Mouse (Mus musculus) cerebellum, postnatal 36 days (tissue): ENCODE data around the gene Blm.
A peak's percentile ranks its signal among the peaks of the same experiment; 100 is the strongest.

Source experiments
- DNase-seq, 2 experiments: peaks; one replicate each; pipeline ENCODE4 v3.0.0; 2021 to 2022; ENCODE audit warnings: mixed read lengths in 2 of 2

The Blm gene

DNA sequence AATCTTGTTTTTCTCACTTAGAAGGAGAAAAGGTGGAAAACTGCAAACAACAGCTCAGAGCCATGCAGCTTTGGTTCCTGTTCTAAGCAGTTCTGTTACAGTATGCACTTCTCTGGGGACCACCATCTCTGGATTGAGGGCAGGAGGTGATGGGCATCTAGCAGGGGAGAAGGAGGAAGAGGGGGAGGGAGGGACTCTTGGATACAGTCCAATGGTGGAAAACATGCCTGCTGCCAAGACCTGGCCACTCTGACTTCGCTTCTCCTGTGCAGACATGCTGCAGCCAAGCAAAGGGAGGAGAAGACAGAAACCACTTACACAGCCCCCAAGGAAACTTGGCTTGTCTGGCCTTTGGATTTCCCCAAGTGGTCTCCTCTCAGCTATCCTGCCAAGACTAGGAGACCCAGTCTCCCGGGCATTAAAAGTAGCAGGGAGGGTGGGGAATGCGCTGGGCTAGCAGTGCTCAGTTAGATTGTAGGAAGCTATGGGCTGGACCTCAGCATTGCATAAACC is 77.0 kb downstream of the Blm start:
- no peak for DNase-seq

- DNase-seq, result no peak
Measured at GRCm38 (mm10) chr7:80457241-80457640, 77.7 kb downstream of the Blm start.

DNA sequence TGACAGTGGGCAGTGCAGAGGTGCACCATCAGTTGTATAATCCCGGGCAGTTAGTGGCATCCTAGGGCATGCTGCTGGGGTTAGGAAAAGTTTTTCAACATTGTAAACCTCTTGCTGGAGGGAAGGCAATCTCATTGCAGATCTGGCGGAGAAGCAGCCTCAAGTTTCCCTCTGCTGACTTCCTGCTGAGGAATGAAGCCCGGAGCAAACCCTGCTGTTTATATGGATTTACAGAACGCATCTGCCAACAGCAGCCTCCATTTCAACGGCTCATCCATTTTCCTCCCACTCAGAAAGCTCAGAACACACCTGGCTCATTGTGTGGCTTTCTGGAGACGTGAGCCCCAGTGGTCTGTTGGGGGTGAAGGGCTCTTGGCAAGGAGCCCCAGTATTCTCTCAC is 78.6 kb downstream of the Blm start:
- DNase-seq, result no peak

DNA sequence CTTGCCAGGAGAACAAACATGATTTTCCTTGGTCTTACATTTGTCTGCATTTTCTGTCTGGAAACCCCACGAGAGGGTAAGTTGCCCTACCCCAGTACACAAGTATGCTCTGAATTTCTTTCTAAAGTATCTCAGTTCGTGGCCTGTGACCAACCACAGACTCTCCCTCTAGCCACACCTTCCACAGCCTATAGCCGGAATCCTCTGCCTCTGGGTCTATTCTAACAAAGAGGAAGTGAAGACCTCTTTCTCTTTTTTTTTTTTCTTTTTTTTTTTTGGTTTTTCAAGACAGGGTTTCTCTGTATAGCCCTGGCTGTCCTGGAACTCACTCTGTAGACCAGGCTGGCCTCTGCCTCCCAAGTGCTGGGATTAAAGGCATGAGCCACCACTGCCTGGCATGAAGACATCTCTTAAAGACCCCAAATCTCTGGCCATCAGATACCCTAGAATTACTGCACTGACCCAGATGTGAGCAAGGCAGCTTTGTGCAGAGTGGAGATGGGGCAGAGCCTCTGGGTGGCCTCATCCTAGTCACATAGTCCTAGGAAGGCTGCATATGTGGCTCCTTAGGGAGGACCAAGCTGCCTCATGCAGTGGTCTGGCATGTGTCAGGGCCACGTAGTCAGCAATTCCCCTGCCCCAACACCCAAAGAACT is 79.3 kb downstream of the Blm start:
- DNase-seq, result no peak

- no peak for DNase-seq
Measured at GRCm38 (mm10) chr7:80454786-80455185, 80.1 kb downstream of the Blm start.

DNA sequence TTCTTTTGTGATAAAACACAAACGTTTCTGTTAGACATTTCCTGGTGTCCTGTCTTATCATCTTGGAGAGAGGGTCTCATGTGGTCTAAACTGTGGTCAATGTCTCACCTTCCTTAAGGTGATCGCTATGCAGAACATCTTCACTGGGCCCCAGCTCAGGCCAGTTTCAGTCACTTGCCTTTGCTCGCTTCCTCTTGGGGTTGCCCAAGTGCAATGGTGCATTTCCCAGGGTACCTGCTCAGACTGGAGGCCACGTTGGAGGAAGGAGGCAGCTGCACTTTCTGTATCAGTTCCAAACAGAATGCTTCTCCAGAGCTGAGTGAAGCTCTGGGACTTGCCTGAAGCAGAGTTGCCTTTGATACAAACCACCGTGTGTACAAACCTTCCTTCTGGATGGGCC is 80.9 kb downstream of the Blm start:
- DNase-seq, result no peak

DNA sequence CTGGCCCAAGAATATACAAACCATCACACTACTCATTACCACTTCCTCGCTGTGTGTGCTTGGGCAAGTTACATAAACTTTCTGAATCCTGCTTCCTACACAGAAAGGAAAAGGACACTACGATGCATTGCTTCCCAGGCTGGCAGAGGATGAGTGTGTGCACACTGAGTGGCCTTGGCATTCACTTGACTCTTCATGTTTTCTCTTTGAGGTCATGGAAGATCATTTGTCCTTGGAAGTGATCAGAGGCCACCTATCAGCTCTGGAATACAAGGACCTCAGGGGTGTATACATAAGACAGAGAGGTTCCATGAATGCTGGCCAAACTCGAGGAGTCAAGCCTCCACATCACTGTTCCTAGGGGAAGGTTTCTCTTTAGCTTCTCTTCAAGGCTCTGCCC is 81.8 kb downstream of the Blm start:
- DNase-seq, result no peak

DNA sequence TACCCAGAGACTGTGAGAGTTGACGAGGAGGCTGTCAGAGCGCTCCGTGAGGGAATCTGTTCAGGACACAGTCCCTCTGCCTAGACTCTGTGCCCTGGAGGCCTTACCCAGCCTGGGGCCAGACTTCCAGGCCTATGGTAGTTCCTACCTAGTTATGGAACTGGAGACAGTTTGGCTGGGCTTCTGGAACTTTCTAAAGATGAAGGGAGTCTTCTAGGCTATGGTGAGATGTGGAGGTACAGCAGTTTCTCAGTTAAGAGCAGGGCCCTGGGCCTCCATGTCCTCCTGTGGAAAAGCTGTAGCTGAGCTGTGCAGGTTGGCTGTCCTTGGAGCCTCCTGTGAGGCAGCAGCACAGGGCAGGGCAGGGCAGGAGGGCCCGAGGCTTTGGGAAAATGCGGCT is 82.7 kb downstream of the Blm start:
- no peak for DNase-seq

DNA sequence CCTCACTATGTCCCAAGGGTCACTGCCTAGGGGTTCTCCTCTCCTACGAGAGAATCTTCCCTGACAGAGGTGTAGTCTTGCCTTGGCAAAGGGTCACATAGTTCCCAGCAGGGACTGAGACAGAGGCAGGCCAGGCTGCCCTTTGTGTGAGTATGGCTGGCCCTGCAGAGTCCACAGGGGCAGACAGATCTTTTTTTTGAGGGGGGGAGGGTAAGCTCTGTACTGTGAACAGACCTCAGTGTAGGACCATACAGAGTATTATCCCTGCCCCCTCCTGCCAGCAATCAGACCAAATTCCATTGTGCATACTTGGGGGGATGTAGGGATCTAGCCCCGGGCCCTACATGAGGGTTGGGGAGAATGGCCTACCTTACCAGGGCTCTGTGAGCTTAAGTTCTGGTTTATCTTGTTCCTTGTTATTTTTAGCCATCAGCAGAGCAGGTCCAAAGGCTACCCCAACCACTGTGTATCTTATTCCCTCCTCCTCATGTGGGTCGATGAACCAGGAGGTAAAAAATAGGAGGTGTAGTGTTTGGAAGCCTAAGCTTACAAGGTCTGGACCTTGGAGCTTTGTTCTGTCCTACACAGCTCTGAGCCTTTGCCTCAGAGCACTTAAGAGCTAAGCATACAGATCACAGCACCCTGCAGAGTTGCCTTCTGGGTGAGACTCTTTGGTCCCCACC is 83.2 kb downstream of the Blm start:
- DNase-seq, result no peak

DNA sequence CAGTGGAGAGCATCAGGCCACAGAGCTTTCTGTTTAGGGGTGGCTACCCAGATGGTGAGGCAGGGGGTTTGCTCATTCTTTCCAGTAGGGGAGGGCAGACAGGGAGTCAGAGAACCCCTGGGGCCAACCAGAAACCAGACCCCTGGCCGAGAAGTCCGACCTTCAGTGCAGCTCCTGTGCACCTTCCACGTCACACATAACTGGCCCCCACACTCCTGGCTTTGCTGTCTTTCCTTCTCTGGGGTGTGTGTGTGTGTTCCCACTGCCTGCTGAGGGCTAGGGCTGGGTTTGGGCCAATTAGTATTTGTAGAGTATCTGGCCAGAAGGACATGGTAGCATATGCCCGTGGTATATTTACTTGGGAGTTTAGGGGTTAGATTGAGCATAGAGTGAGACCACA is 84.6 kb downstream of the Blm start:
- no peak for DNase-seq

GRCm38 (mm10) chr7:80449620-80450091 is 85.3 kb downstream of the Blm start:
- no peak for DNase-seq

DNA sequence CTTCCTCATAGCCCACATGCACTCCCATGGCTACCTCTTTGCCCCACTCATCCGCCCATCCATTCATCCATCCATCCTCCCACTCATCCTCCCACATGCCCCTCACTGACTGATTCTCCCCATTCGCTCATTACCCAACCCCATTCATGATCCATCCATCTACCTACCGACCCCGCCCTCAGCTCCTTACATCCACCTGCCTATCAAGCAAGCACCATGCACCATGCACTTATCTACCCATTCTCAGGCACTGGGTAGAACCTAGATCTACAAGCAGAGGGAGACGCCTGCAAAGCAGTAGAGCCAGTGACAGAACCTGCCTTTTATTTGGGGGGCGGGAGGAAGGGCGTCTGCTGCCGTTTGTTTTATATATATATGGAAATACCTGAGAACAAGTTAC is 87.6 kb downstream of the Blm start:
- no peak for DNase-seq

DNA sequence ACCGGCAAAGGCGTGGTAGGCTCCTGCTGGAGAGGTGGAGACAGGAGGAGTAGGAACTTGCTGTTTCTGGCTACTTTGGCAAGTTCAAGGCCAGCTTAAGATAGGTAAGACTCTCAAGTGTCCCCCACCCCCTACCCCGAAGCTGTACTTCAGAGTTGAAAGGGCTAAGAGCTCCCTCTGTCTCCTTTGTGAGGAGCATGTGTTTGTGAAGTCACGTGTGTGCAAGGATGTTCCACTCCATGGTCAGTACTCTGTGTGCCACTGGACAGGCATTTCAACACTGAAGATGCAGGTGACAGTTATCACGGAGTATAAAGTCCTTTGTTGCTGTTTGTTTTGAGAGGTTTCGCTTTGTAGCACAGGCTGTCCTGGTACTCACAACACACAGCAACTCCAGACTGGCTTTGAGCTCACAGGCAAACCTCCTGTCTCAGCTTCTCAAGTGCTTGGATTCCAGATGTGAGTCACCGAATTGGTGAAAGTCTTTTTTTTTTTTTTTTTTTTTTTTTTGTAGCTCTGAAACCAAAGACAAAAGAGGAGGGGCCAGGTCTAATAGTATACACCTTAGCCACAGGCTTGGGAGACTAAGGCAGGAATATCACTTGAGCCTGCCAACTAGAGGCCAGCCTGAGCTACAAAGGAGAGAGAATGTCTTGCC is 88.6 kb downstream of the Blm start:
- DNase-seq, result no peak

- DNase-seq, result no peak
Measured at GRCm38 (mm10) chr7:80445492-80445891, 89.4 kb downstream of the Blm start.

- peak in 1 of 2 experiments; percentile 14 for DNase-seq
Measured at GRCm38 (mm10) chr7:80444401-80445249, 90.3 kb downstream of the Blm start.

- DNase-seq, result no peak
Measured at GRCm38 (mm10) chr7:80443124-80443523, 91.8 kb downstream of the Blm start.

GRCm38 (mm10) chr7:80441986-80442904 is 92.7 kb downstream of the Blm start:
- DNase-seq, result no peak

GRCm38 (mm10) chr7:80440685-80441084 is 94.2 kb downstream of the Blm start:
- DNase-seq, result no peak

- no peak for DNase-seq
Measured at GRCm38 (mm10) chr7:80439789-80440488, 95.0 kb downstream of the Blm start.

DNA sequence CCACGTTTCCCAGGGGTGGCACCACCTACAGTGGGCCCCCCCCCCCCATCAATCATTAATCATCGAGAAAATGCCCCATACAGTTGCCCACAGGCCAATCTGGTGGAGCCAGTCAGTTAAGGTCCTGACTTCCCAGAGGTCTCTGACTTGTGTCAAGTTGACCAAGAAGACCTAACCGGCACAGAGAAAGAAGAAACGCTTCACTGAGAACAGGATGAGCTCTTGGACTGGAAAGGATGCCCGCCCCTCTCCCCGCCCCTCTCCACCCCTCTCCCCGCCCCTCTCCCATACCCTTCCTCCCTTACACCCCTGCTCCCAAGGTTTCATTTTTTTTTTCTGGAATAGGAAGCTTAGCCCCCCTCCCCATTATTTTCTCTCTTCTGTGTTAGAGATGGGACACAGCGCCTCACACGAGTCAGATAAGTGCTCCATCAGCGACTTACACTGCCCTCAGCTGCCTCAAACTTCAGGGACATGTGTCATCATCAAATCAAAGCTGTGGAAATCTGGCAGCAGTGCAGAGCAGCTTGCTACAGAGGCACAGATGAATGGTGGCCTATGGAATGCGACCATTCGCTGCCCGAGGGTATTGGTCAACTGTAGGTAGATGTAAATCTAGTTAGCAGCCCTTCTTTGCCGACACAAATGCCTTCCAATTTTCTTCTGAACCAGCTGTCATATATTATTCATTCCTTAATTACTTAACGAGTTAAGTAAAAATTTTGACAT is 95.7 kb downstream of the Blm start:
- no peak for DNase-seq
